Mouse (Mus musculus) liver, embryonic 16.5 days (tissue): ENCODE data around the gene Vps13d. TPM values are rescaled to one million over a fixed set of nuclear protein-coding genes. Genes with fewer than 3 reads are reported as not detected.

ENCODE experiments used
- ATAC-seq: fragments of 200-750 bp; cut with Nextera tagmentation; 2 replicates; pipeline ENCODE4 v1.8.0; 2017; ENCODE audit warnings: low read depth, mild to moderate bottlenecking, moderate number of reproducible peaks, moderate library complexity
- H3K27ac ChIP-seq: fragments of 300-500 bp; sonication (generic); 2 replicates; pipeline ENCODE4 v1.5.1; 2014; ENCODE audit warnings: mild to moderate bottlenecking, low read length
- H3K27me3 ChIP-seq: fragments of 300-500 bp; sonication (generic); 2 replicates; pipeline ENCODE4 v1.6.1; 2014; ENCODE audit warnings: low read depth, low read length, mixed read lengths; ENCODE audit not compliant: control insufficient read depth, insufficient read depth
- H3K36me3 ChIP-seq: fragments of 300-500 bp; sonication (generic); 2 replicates; pipeline ENCODE4 v1.6.1; 2014; ENCODE audit warnings: mild to moderate bottlenecking; ENCODE audit not compliant: control insufficient read depth, insufficient read depth
- H3K4me1 ChIP-seq: fragments of 300-500 bp; sonication (generic); 2 replicates; pipeline ENCODE4 v1.6.1; 2014; ENCODE audit warnings: low read depth, low read length, mixed read lengths; ENCODE audit not compliant: control insufficient read depth
- H3K4me2 ChIP-seq: fragments of 300-500 bp; sonication (generic); 2 replicates; pipeline ENCODE4 v1.6.1; 2014; ENCODE audit warnings: low read depth, low read length, mixed read lengths
- H3K4me3 ChIP-seq: fragments of 300-500 bp; sonication (generic); 2 replicates; pipeline ENCODE4 v1.5.1; 2014; ENCODE audit warnings: low read depth, mild to moderate bottlenecking, low read length
- H3K9ac ChIP-seq: fragments of 300-500 bp; sonication (generic); 2 replicates; pipeline ENCODE4 v1.6.1; 2014; ENCODE audit warnings: low read depth, low read length
- H3K9me3 ChIP-seq: fragments of 300-500 bp; sonication (generic); replicated peaks from 2 replicates; pipeline ENCODE4 v1.6.1; 2016; ENCODE audit warnings: low read length; ENCODE audit not compliant: control insufficient read depth
- WGBS: fragments of 180-500 bp; shearing (Covaris S2); extraction: QIAGEN DNeasy Blood & Tissue Kit; methylation state at CpG from one replicate; pipeline ENCODE4 v1.1.7; 2014; ENCODE audit not compliant: insufficient replicate concordance; 5-methylcytosine and 5-hydroxymethylcytosine counted together
- polyA plus RNA-seq: library from polyadenylated mRNA; unstranded; fragments of >200 nt; fragmentation: Nextera tagmentation; extraction: Ambion mirVana; gene quantifications from 2 replicates; pipeline ENCODE4 v1.2.1, GENCODE M21; 2015

Gene Vps13d
- polyA plus RNA-seq, 1 experiment from 2014 or later: 3.7 TPM

DNA sequence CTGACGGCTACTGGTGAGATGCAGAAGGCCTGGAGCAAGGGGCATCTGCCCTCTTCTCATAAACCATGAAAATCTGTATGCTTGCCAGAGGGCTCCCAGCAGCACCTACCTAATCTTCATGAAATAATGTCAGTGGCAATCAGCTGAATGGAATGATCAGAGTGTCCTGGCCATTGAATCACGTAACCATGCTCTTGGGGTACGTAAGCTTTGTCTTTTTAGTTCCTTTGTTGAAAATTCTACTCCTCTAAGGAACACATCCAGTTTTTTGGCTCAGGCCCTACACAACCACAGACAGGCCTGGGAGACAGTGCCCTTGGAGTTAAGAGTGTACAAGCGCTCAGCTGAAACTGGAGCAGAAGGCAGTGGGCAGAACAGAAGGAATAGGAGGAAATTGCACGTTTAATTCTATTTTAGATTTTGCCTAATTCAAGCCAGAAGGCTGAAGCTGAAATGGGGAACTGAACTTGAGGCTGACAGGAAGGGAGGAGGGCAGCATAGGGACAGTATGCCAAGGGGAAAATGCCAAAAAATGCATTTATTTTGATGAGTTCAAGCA lies 98.2 kb downstream of the Vps13d start:
- H3K27me3 ChIP-seq: no peaks in the 10 kb centered on the region
- ATAC-seq: no peak
- H3K36me3 ChIP-seq: peaks cover 41% of the 10 kb centered on the region
- H3K9ac ChIP-seq: no peak overlapping the region
- no peak overlapping the region for H3K4me2 ChIP-seq
- H3K27ac ChIP-seq: no peak overlapping the region
- no peak overlapping the region for H3K4me3 ChIP-seq
- H3K4me1 ChIP-seq: no peaks in the 10 kb centered on the region
- no peaks in the 10 kb centered on the region for H3K9me3 ChIP-seq
- WGBS: 68% methylated on average over 5 of the region's 5 CpGs

GRCm38 (mm10) chr4:145086509-145086908 lies 108.3 kb downstream of the Vps13d start:
- H3K36me3 ChIP-seq: peaks cover 23% of the 10 kb centered on the region

DNA sequence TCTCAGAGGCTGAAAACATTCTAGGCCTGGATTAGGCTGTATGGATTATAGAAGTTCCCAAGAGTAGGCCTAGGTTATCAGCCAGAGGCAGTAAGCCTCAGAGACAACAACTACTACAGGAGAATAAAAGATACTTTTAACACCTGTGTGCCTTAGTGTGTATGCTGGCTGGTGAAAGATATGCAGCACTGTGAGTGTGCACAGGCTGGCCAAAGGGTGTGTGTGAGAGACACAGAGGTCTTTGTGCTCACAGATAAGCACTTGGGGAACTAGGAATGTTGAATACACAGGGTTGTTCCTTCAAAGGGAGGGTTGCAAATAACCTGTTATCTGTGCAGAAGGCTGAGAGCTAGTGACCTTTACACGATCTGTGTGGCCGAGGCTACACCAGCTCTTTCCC lies 115.5 kb downstream of the Vps13d start:
- Histone ChIP-seq H3K9me3 (no peaks in the 10 kb centered on the region), H3K27me3 (no peaks in the 10 kb centered on the region), H3K4me1 (peaks cover 2% of the 10 kb centered on the region; the same call in 1 of the 2 replicates), H3K4me3 (no peak overlapping the region), H3K9ac (no peak overlapping the region), H3K4me2 (no peak overlapping the region), H3K36me3 (peaks cover 14% of the 10 kb centered on the region), H3K27ac (no peak overlapping the region)
- 20% methylated on average over 2 of the region's 2 CpGs for WGBS
- peak; percentile 69 for ATAC-seq

More at GRCm38 (mm10) chr4:145086509-145086908, 108.3 kb downstream of the Vps13d start:
- Histone ChIP-seq H3K4me3 (no peak overlapping the region), H3K9ac (no peak overlapping the region), H3K27ac (no peak overlapping the region), H3K4me1 (no peaks in the 10 kb centered on the region), H3K4me2 (no peak overlapping the region), H3K27me3 (no peaks in the 10 kb centered on the region), H3K9me3 (no peaks in the 10 kb centered on the region)
- 76% methylated on average over 4 of the region's 4 CpGs for WGBS
- no peak for ATAC-seq

GRCm38 (mm10) chr4:145074276-145074675 lies 120.5 kb downstream of the Vps13d start:
- Histone ChIP-seq H3K4me2 (no peak overlapping the region), H3K36me3 (peaks cover 21% of the 10 kb centered on the region), H3K9ac (no peak overlapping the region), H3K9me3 (no peaks in the 10 kb centered on the region), H3K27ac (peak overlapping the region; percentile 66), H3K4me1 (no peaks in the 10 kb centered on the region; the same call in 1 of the 2 replicates), H3K4me3 (no peak overlapping the region), H3K27me3 (no peaks in the 10 kb centered on the region)
- ATAC-seq: peak; percentile 88
- WGBS: 62% methylated on average over 2 of the region's 2 CpGs

DNA sequence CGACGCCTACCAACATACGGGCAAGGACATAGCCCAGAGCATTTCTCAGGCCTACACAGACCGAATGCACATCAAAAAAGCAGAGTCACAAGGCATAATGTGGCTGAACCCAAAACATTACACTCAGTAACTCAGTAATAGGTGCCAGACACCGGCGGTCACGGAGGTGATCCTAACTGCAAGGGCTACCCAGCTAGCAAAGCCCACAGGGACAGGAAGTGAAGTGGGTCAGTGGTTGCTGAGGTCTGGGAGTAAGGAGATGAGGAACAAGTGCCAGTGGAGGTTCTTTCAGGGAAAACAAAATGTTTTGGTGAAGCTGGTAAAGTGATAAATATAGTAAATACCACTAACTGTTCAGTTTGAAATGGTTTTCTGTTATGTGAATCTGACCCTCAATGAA lies 121.1 kb downstream of the Vps13d start:
- Histone ChIP-seq H3K4me1 (no peaks in the 10 kb centered on the region), H3K9me3 (no peaks in the 10 kb centered on the region), H3K36me3 (peaks cover 21% of the 10 kb centered on the region), H3K27ac (peak overlapping the region; percentile 66), H3K9ac (no peak overlapping the region), H3K4me3 (no peak overlapping the region), H3K4me2 (no peak overlapping the region), H3K27me3 (no peaks in the 10 kb centered on the region)
- no peak for ATAC-seq
- WGBS: 68% methylated on average over 7 of the region's 7 CpGs

DNA sequence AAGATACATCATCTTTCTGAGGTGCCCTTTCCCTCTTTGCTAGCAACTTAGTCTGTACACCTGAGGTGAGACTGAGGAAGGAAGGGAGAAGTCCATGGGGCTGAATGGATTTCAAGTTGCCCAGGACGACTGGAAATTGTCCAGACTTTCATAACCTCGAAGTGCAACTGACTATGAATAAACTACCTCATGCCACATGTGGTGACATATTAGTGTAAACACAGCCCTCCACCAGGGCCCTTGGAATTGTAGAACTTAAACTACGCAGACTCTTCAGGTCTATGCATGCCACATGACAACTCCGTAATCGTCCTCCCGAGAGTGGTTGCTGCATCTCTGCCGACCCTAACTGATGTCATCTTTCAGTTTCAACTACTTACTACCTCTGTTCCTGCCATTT lies 122.9 kb downstream of the Vps13d start:
- Histone ChIP-seq H3K4me1 (no peaks in the 10 kb centered on the region), H3K27ac (no peak overlapping the region), H3K4me3 (no peak overlapping the region), H3K36me3 (peaks cover 20% of the 10 kb centered on the region), H3K4me2 (no peak overlapping the region), H3K27me3 (no peaks in the 10 kb centered on the region), H3K9ac (no peak overlapping the region), H3K9me3 (no peaks in the 10 kb centered on the region)
- no peak for ATAC-seq
- 84% methylated on average over 7 of the region's 7 CpGs for WGBS

GRCm38 (mm10) chr4:145067019-145067680 lies 127.7 kb downstream of the Vps13d start:
- 88% methylated on average over 6 of the region's 6 CpGs for WGBS
- Histone ChIP-seq H3K4me3 (no peak overlapping the region), H3K9me3 (no peaks in the 10 kb centered on the region), H3K27ac (no peak overlapping the region), H3K4me2 (no peak overlapping the region), H3K9ac (no peak overlapping the region), H3K27me3 (no peaks in the 10 kb centered on the region), H3K36me3 (peaks cover 34% of the 10 kb centered on the region), H3K4me1 (no peaks in the 10 kb centered on the region)
- no peak for ATAC-seq

DNA sequence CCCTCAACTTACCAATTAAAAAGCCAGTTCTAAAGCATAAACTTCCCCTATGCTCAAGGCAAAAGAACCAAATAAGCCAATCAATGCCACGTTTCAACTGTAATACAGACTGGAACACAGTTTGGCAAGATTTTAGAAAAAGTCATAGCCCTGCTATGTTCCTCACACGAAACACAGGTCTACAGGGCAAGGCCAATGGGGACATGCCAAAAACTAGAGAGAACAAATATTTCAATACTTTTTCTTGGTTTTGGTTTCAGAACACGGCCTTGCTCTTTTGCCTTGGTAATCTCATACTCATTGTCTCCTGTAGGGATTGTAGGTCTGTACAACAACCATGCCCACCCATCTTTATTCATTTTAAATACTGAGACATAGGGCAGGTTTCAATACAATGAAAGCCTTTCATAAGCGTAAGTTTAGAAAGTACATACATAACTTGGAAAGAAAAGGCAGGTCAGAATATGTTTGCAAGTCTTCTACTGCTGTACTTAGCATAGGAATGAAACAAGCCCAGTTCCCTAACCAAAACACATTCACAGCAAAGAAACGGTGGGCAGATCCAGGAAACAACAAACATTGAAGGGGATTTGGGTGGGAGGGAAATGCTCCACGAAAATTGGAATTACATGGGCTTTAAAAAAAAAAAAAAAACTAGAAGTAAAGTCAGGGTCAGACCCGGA lies 128.3 kb downstream of the Vps13d start:
- no peaks in the 10 kb centered on the region for H3K4me1 ChIP-seq
- no peak overlapping the region for H3K4me3 ChIP-seq
- no peak for ATAC-seq
- H3K9ac ChIP-seq: no peak overlapping the region
- H3K27me3 ChIP-seq: no peaks in the 10 kb centered on the region
- 73% methylated on average over 7 of the region's 7 CpGs for WGBS
- H3K36me3 ChIP-seq: peaks cover 35% of the 10 kb centered on the region
- H3K4me2 ChIP-seq: no peak overlapping the region
- H3K27ac ChIP-seq: no peak overlapping the region
- H3K9me3 ChIP-seq: no peaks in the 10 kb centered on the region
